Mouse (Mus musculus): ENCODE data around the gene Orc5. TPM values are rescaled to one million over a fixed set of nuclear protein-coding genes. Genes with fewer than 3 reads are reported as not detected.
A peak's percentile ranks its signal among the peaks of the same experiment; 100 is the strongest.

The Orc5 gene
- polyA plus RNA-seq, 1 experiment from 2014 or later, result 40.5 TPM

DNA sequence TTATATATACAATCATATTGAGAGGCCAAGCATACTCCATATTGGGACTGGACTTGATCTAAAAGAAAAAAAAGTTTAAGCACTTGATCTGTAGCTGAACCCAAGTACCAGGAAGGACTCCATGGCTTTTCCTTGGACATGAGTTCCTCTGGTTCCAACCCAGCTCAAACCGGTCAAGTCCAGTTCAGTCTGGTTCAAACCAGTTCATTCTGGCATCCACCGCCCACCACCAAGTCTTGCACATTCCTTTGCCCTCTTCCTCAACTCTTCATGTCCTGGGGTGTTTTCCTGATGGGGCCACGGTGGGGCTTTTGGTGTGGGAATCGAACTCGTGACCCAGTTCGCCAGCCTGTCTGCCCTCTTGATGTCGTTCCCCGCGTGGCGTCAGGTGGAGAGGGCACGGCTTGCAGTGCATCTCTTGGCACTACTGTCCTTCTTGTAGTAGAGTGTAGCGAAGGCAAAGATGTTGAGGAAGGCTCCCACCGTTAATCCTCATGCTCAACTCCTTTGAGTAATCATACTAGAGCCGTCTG, 2.1 kb upstream of the Orc5 start:
- WGBS, result 94% methylated on average over 14 of the region's 14 CpGs
- Histone ChIP-seq H3K36me3 (ENCODE audit: insufficient read depth) (peaks cover 5% of the 10 kb centered on the region; the same call in 1 of the 2 replicates), H3K4me1 (ENCODE audit: insufficient read depth) (no peaks in the 10 kb centered on the region), H3K27me3 (ENCODE audit: insufficient read depth, low read length) (no peaks in the 10 kb centered on the region), H3K9ac (no peak overlapping the region), H3K4me2 (no peak overlapping the region), H3K27ac (ENCODE audit: low read depth) (no peak overlapping the region), H3K4me3 (ENCODE audit: low read depth, low read length) (no peak overlapping the region), H3K9me3 (ENCODE audit: low read depth, low read length) (no peaks in the 10 kb centered on the region)
- no peak for DNase-seq
- TF ChIP-seq CTCF (IDR thresholded peaks at IDR 0.05; ENCODE audit: low read depth), result no peak
- no peak for ATAC-seq (ENCODE audit: insufficient read depth)

DNA sequence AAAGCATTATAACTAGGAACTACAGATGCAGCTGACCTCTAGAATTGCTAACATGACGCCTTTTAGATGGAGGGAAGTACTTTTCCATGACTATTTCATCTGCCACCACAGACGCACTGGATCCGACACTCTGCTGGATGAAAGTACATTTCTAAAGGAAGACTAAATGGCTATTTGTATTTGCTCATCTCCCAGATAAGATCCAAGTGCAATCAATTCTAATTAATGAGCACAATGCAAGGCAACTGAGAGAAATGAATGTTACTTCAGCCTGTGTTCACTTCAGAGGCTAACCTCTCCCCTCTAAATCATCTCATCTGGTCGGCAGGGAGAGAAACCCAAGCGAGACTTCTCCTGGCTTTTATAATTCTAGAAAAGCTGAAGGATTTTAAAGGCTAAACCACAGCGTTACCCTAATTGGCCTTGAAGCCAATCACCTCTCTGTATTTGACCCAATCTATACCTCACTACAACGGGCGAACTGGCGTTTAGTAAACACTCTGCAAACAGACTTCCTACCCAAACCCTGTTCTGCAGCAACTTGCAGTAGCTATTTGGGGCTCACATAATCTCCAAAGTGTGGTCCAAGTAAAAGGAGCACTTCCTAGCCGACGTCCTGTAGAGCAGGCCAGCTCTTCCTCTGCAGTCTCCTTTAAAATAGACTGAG, 730 bp downstream of the Orc5 start:
- H3K27ac ChIP-seq (ENCODE audit: low read depth), result peak overlapping the region; percentile 90
- H3K9ac ChIP-seq, result peak overlapping the region; percentile 72
- DNase-seq (peak; percentile 7), ATAC-seq (ENCODE audit: insufficient read depth) (no peak; the same call in 1 of the 2 replicates)
- no peaks in the 10 kb centered on the region for H3K27me3 ChIP-seq (ENCODE audit: insufficient read depth, low read length)
- TF ChIP-seq CTCF (IDR thresholded peaks at IDR 0.05; ENCODE audit: low read depth), result no peak
- 7% methylated on average over 11 of the region's 11 CpGs for WGBS
- H3K4me1 ChIP-seq (ENCODE audit: insufficient read depth), result no peaks in the 10 kb centered on the region
- H3K4me2 ChIP-seq, result peak overlapping the region; percentile 84
- peaks cover 27% of the 10 kb centered on the region for H3K36me3 ChIP-seq (ENCODE audit: insufficient read depth)
- peak overlapping the region; percentile 66 for H3K4me3 ChIP-seq (ENCODE audit: low read depth, low read length)
- H3K9me3 ChIP-seq (ENCODE audit: low read depth, low read length), result no peaks in the 10 kb centered on the region

DNA sequence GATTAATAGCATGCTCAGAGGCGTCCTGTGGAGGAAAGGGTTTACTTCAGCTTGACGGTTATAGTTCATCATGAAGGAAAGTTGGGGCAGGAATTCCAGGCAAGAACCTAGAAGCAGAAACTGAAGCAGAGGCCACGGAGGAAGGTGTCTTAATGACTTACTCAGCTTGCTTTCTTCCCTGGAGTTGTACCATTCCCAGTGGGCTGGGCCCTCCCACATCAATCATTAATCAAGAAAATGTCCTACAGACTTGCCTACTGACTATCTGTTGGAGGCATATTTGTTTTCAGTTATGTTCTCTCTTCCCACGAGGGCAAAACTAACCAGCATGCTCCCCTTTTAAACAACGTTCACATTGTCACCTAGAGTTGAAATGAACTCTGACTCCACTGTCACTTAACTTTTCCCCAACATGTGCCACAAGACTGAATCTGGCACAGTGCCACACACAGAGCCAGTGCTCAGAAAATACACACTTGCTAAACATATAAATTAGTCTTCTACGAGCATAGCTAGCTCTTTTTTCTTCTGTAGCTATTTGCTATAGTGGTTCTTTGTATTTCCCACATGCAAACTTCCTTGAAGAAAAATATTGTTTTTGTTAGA, 1.6 kb downstream of the Orc5 start:
- Histone ChIP-seq H3K4me1 (ENCODE audit: insufficient read depth) (no peaks in the 10 kb centered on the region), H3K9ac (no peak overlapping the region), H3K27me3 (ENCODE audit: insufficient read depth, low read length) (no peaks in the 10 kb centered on the region), H3K36me3 (ENCODE audit: insufficient read depth) (peaks cover 30% of the 10 kb centered on the region), H3K4me3 (ENCODE audit: low read depth, low read length) (peak overlapping the region; percentile 66), H3K4me2 (peak overlapping the region; percentile 84), H3K27ac (ENCODE audit: low read depth) (no peak overlapping the region), H3K9me3 (ENCODE audit: low read depth, low read length) (no peaks in the 10 kb centered on the region)
- no peak for ATAC-seq (ENCODE audit: insufficient read depth)
- DNase-seq, result peak; percentile 8
- TF ChIP-seq CTCF (IDR thresholded peaks at IDR 0.05; ENCODE audit: low read depth), result no peak
- 45% methylated on average over 6 of the region's 6 CpGs for WGBS

DNA sequence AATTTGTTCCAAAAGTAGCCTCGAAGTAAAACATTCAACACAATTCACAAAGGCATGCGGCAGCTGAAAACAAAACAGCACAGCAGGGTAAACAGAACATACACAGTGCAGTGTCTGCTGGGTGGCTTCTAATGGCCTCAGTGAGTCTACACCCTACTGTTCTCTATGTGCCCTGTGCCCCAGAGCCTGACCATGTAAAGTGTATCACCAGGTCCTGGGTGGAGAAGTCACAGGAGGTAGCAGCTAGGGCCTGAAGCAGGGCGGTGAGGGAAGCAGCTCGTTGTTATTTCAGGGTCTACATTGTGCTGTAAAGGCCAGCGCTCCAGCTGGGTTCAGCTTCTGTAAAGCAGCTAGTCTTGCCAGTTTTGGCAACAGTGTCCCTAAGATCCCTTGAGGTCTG, 3.7 kb downstream of the Orc5 start:
- 93% methylated on average over 5 of the region's 5 CpGs for WGBS
- H3K27ac ChIP-seq (ENCODE audit: low read depth), result no peak overlapping the region
- ATAC-seq (ENCODE audit: insufficient read depth), result no peak

DNA sequence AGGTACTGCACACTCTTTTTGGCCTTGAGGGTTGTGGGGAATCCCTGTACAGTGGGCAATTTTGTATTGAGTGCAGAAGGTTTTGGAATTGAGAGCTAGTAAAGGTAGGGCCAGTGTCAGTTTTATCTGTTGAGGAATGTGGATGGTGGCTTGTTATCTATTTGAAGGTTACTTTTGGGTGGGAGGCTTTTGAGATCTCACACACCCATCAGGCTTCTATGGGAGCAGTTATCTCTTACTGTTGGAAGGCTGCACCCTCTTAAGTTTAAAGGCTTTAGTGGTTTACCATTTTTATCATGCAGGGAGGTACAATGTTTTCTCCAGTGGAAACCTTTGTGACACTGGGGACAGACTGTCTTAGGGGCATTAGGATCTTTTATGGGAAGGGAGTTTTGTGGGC, 4.9 kb downstream of the Orc5 start:
- no peak for ATAC-seq (ENCODE audit: insufficient read depth)
- H3K9me3 ChIP-seq (ENCODE audit: low read depth, low read length), result no peaks in the 10 kb centered on the region
- no peak overlapping the region for H3K4me3 ChIP-seq (ENCODE audit: low read depth, low read length)
- H3K4me1 ChIP-seq (ENCODE audit: insufficient read depth), result no peaks in the 10 kb centered on the region
- no peak for DNase-seq
- H3K9ac ChIP-seq, result no peak overlapping the region
- peaks cover 41% of the 10 kb centered on the region for H3K36me3 ChIP-seq (ENCODE audit: insufficient read depth)
- H3K27ac ChIP-seq (ENCODE audit: low read depth), result no peak overlapping the region; the same call in 1 of the 2 replicates
- no peaks in the 10 kb centered on the region for H3K27me3 ChIP-seq (ENCODE audit: insufficient read depth, low read length)
- no peak overlapping the region for H3K4me2 ChIP-seq
- no peak for TF ChIP-seq CTCF (IDR thresholded peaks at IDR 0.05; ENCODE audit: low read depth)

More for the DNA sequence above, 3.7 kb downstream of the Orc5 start:
- DNase-seq, result no peak
- Histone ChIP-seq H3K36me3 (ENCODE audit: insufficient read depth) (peaks cover 34% of the 10 kb centered on the region), H3K4me2 (no peak overlapping the region), H3K9ac (no peak overlapping the region), H3K9me3 (ENCODE audit: low read depth, low read length) (no peaks in the 10 kb centered on the region), H3K4me1 (ENCODE audit: insufficient read depth) (no peaks in the 10 kb centered on the region), H3K4me3 (ENCODE audit: low read depth, low read length) (no peak overlapping the region), H3K27me3 (ENCODE audit: insufficient read depth, low read length) (no peaks in the 10 kb centered on the region)
- TF ChIP-seq CTCF (IDR thresholded peaks at IDR 0.05; ENCODE audit: low read depth), result no peak

DNA sequence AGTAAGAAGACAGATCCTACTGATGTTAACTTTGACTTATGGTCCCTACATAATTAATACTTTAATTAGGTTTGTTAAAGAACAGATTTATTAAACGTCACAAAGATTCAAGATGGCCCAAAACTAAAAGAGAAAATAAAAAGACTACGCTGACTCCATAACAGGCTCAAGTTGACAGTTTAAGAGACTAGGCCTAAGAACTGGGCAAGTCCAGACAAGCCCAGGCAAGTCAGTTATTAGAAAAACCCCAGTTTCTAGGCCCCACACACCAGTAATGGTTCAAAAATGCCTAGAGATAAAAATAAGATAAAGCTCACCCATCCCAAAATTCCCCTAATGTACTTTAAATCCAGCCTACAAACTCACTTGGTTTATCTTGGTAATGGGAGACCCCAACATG, 7.6 kb downstream of the Orc5 start:
- no peak overlapping the region for H3K4me2 ChIP-seq
- ATAC-seq (ENCODE audit: insufficient read depth), result no peak
- no peak for DNase-seq
- no peak overlapping the region for H3K27ac ChIP-seq (ENCODE audit: low read depth)
- H3K9ac ChIP-seq, result no peak overlapping the region
- WGBS, result 98% methylated on average over 2 of the region's 2 CpGs
- no peak overlapping the region for H3K4me3 ChIP-seq (ENCODE audit: low read depth, low read length)
- no peak for TF ChIP-seq CTCF (IDR thresholded peaks at IDR 0.05; ENCODE audit: low read depth)
- peaks cover 52% of the 10 kb centered on the region for H3K36me3 ChIP-seq (ENCODE audit: insufficient read depth)
- no peaks in the 10 kb centered on the region for H3K9me3 ChIP-seq (ENCODE audit: low read depth, low read length)
- H3K4me1 ChIP-seq (ENCODE audit: insufficient read depth), result no peaks in the 10 kb centered on the region
- no peaks in the 10 kb centered on the region for H3K27me3 ChIP-seq (ENCODE audit: insufficient read depth, low read length)

DNA sequence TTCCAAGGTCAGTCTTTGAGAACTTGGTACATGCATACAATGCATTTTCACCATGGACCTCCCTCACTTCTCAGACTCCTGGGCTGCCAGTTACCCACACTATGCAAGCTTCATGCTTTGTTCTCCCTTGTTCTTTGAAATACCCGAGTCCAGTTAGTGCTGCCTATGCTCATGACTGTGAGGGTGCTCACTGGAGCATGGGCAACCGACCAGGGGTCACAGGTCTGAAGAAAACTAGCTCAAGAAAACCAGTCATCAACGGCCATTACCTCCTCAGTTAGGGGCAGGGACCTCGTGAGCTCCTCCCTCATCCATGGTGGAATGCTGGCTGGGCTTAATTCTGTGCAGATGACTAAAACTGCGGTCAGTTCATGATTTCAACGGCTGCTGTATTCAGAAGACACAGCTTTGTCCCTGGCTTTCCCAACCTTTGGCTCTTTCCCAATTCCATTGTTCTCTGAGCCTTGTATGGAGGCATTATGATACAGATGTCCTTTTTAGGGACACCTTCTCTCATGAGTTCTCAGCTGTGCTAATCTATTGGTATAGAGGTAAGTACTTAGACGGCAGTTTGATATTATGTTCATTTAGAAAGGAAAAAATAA, 11.1 kb downstream of the Orc5 start:
- Histone ChIP-seq H3K27ac (ENCODE audit: low read depth) (no peak overlapping the region), H3K27me3 (ENCODE audit: insufficient read depth, low read length) (no peaks in the 10 kb centered on the region), H3K4me2 (no peak overlapping the region), H3K4me3 (ENCODE audit: low read depth, low read length) (no peak overlapping the region), H3K9me3 (ENCODE audit: low read depth, low read length) (no peaks in the 10 kb centered on the region), H3K36me3 (ENCODE audit: insufficient read depth) (peaks cover 49% of the 10 kb centered on the region), H3K4me1 (ENCODE audit: insufficient read depth) (no peaks in the 10 kb centered on the region), H3K9ac (no peak overlapping the region)
- DNase-seq, result no peak
- TF ChIP-seq CTCF (IDR thresholded peaks at IDR 0.05; ENCODE audit: low read depth), result no peak
- WGBS, result 86% methylated on average over 7 of the region's 7 CpGs
- no peak for ATAC-seq (ENCODE audit: insufficient read depth)
